Mouse (Mus musculus) adipocyte (in vitro differentiated cells): ENCODE data around the gene 1700001J03Rik.
"Not testable (repeated sequence)": the region's sequence is repeated elsewhere in the genome, so short reads cannot be mapped to it uniquely, and the experiment has no call there.

Experiments used
- DNase-seq: peaks from one replicate; pipeline ENCODE4 v3.0.0-alpha.2; 2016; ENCODE audit warnings: low spot score

The 1700001J03Rik gene

DNA sequence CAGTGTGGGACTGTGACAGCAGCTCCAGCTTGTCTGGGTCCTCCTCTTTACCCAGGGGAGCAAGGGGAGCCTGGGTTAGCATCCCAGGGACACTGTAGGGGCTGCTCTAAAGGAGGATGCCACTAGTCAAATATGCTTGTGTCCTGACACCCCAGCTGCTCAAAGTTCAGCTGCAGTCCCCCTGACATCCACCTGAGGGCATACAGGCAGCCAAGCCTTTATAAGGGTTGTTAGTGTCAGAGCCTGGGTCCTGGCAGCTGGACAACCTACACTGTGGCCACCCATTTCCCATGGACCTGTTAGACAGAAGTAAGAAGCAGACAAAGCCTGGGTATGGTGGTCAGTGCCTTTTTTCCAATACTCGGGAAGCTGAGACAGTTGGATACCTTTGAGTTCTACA is 3.0 kb upstream of the 1700001J03Rik start:
- no peak for DNase-seq

DNA sequence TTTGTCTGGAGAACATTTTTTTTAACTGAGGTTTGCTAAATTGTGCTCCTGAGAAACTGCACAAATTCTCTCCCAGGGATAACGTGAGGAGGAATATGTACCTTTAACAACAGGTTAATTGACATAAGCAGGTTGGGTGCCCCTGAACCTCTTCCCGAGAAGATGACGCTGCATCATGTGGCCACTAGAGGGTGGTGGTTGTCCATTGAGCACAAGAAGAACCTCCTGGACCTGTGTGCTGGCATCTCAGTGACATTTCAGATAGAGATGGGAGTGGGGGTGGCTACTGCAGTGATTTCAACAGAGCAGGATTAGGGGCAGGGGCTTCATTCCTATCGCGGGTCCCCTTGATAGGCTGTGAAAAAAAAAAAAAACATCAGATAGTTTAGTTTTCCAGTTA is 2.3 kb upstream of the 1700001J03Rik start:
- not testable (repeated sequence) for DNase-seq

DNA sequence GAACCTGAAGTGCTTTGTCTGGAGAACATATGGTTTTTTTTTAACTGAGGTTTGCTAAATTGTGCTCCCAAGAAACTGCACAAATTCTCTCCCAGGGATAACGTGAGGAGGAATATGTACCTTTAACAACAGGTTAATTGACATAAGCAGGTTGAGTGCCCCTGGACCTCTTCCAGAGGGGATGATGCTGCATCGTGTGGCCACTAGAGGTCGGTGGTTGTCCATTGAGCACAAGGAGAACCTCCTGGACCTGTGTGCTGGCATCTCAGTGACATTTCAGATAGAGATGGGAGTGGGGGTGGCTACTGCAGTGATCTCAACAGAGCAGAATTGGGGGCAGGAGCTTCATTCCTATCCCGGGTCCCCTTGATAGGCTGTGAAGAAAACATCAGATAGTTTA is 12.4 kb downstream of the 1700001J03Rik start:
- not testable (repeated sequence) for DNase-seq

DNA sequence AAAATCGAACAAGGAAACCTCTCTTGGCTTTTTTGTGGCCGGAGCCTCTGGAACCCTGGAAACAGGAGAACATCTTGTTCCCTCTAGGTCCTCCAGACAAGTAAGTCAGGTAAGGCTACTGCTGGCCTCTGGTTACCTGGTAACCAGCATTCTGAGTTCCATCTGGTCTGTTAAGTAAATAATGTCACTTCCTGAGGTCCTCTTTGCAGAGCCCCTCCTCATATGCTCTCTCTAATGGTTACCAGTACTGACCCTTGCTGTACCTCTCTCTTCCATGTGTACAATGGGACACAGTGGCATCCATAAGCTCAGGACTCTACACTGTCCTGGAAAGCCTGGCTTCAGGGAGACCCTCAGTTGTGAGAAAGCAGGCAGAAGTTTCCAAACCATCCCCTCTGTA is 14.5 kb downstream of the 1700001J03Rik start, which contains the start of gene Gm6309:
TSS of gene Gm6309 (minus strand) at position 101 of the 400 bp plus-strand sequence.
- not testable (repeated sequence) for DNase-seq

DNA sequence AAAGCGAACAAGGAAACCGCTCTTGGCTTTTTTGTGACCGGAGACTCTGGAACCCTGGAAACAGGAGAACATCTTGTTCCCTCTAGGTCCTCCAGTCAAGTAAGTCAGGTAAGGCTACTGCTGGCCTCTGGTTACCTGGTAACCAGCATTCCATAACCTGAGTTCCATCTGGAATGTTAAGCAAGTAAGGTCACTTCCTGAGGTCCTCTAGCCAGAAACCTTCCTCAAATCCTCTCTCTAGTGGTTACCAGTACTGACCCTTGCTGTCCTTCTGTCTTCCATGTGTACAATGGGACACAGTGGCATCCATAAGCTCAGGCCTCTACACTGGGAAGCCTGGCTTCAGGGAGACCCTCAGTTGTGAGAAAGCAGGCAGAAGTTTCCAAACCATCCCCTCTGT is 24.7 kb downstream of the 1700001J03Rik start, which contains the start of gene Gm5565:
TSS of gene Gm5565 (minus strand) at position 101 of the 400 bp plus-strand sequence.
- DNase-seq, result not testable (repeated sequence)

DNA sequence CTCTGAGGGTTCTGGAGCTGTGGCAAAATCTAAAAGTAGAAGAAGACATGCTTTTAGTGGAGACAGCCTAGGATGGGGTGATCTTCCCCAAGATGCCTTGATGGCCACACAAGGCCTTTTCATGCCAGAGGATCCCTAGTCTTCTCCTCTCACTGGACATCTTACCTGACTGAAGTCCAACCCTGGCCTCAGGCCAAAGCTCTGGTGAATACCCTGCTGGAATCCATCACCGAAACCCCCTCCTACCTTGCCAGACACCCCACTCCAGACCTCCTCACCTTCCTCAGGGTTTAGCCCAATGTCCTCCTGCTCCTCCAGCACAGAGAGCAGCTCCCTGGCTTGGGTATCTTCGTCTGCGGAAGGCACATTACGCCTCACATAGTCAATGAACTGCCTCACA is 26.8 kb downstream of the 1700001J03Rik start:
- not testable (repeated sequence) for DNase-seq

DNA sequence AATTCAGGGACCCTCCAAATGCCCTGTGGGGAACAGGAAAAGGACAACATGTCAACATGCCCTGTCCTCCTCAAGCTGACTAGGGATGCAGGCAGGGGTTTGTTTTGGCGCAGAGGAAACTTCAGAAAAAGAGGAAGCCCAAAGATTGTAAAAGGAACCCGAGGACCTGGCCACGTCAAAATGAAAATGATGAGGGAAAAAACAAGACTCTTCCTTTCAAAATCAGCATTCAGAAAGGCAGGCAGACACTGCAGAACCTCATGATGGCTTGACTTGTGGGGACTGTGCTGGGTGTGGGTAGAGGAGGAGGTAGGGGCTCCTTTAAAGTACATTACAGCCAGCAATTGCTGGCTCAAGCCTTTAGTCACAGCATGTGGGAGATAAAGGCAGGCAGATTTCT is 34.6 kb downstream of the 1700001J03Rik start:
- DNase-seq, result no peak

DNA sequence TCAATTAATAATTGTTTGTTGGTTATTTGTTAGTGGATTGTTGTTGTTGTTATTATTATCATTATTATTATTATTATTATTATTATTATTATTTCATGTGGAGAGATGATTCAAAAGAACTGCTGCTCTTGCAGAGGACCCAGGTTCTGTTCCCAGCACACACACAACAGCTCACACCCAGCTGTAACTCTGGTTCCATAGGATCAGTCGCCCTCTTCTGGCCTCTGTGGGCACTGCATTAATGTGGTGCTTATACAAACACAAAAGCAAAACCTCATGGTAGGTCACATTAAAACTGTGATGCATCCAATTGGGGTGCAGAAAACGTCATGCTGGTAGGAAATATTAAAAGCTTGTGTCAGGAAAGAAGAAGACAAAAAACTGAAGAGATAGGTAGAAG is 37.2 kb downstream of the 1700001J03Rik start:
- no peak for DNase-seq
